Mouse (Mus musculus): ENCODE measurements at regions not wholly inside any gene's neighbourhood (a gene's known extent, or its start where the extent isn't known, plus 50 kb on each side); places are given as distances from the start of the nearest gene placed in this dataset.

GRCm38 (mm10) chr1:13859723-13860122 is 2233.4 kb downstream of the 4930444P10Rik start:
- H3K27me3 ChIP-seq: peaks cover 31% of the 10 kb centered on the region
- H3K4me2 ChIP-seq: no peak overlapping the region
- peaks cover 25% of the 10 kb centered on the region for H3K4me1 ChIP-seq
- no peak overlapping the region for H3K9ac ChIP-seq
- 67% methylated on average over 3 of the region's 3 CpGs for WGBS
- H3K27ac ChIP-seq: no peak overlapping the region
- no peak for ATAC-seq
- no peaks in the 10 kb centered on the region for H3K36me3 ChIP-seq (ENCODE audit: poor library complexity, severe bottlenecking)
- H3K4me3 ChIP-seq: no peak overlapping the region
- no peaks in the 10 kb centered on the region for H3K9me3 ChIP-seq (replicated peaks)

GRCm38 (mm10) chr1:13858371-13859018 is 2234.6 kb downstream of the 4930444P10Rik start:
- peaks cover 25% of the 10 kb centered on the region for H3K4me1 ChIP-seq
- no peaks in the 10 kb centered on the region for H3K9me3 ChIP-seq (replicated peaks)
- WGBS: 18% methylated on average over 6 of the region's 6 CpGs
- no peak overlapping the region for H3K4me3 ChIP-seq
- no peak overlapping the region for H3K27ac ChIP-seq
- H3K4me2 ChIP-seq: no peak overlapping the region
- H3K9ac ChIP-seq: no peak overlapping the region
- H3K36me3 ChIP-seq (ENCODE audit: poor library complexity, severe bottlenecking): no peaks in the 10 kb centered on the region
- ATAC-seq: peak; percentile 80
- H3K27me3 ChIP-seq: peaks cover 24% of the 10 kb centered on the region

DNA sequence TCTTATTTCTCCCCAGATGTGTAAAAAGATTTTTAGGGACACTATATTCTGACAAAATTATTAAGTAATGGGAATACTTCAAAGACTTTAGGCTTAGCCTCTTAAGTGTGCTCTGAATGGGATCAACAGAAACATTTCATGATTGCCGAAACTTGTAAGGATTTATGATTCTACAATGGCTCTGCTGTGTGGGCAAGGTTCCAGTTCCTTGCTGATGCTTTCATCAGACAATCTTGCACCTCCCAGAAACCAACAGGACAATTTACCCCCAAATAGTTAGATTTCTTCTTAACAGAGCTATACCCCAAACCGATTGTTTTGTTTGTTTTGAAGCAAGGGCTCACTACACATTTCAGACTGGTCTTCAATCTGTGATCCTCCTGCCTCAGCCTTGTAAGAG is 2236.1 kb downstream of the 4930444P10Rik start:
- Histone ChIP-seq H3K4me3 (no peak overlapping the region), H3K9me3 (replicated peaks) (no peaks in the 10 kb centered on the region), H3K9ac (no peak overlapping the region), H3K4me1 (peaks cover 25% of the 10 kb centered on the region), H3K27me3 (peaks cover 14% of the 10 kb centered on the region), H3K4me2 (no peak overlapping the region), H3K36me3 (ENCODE audit: poor library complexity, severe bottlenecking) (no peaks in the 10 kb centered on the region), H3K27ac (no peak overlapping the region)
- ATAC-seq: no peak
- WGBS: 78% methylated on average over 2 of the region's 2 CpGs

DNA sequence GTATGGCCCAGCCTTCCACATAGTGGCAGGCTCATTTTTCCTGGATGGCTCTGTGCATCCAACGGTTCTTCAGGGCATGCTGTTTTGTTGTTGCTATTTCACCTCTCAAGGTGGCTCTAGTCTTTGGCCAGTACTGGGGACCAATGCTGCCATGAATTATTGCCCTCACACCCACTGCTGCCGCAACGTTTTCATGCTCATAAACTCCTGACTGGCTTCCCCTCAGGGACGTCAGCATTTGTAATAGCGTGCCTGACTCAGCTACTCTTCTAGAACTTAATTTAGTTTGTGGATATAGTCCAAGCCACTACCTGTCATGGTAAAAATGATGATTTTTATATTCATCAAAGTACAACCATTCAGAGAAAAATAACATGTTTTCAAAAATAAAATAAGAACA is 2242.0 kb downstream of the 4930444P10Rik start:
- Histone ChIP-seq H3K4me2 (no peak overlapping the region), H3K9ac (no peak overlapping the region), H3K9me3 (replicated peaks) (no peaks in the 10 kb centered on the region), H3K4me3 (no peak overlapping the region), H3K4me1 (no peaks in the 10 kb centered on the region), H3K27me3 (no peaks in the 10 kb centered on the region), H3K27ac (no peak overlapping the region), H3K36me3 (ENCODE audit: poor library complexity, severe bottlenecking) (no peaks in the 10 kb centered on the region)
- no peak for ATAC-seq
- WGBS: 91% methylated on average over 5 of the region's 5 CpGs

DNA sequence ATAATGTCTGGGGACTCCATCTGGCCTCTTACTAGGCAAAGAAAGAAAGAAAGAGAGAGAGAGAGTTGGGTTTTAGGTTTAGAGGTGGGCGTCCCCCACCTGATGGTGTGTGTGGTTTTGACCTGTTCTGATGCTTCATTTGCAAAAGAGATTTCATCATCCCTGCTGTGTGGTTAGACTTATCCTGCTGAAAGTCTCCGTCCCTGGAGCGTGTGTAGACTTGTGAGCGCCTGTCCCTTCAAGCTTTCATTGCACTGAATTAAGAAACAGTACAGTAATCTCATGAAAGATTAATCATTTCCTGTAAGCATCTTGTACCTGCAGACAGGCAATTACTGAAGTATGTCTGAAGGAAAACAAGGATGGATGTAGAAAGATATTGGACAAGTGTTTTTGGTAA is 2244.1 kb downstream of the 4930444P10Rik start:
- Histone ChIP-seq H3K27me3 (no peaks in the 10 kb centered on the region), H3K9ac (no peak overlapping the region), H3K27ac (no peak overlapping the region), H3K4me2 (no peak overlapping the region), H3K4me3 (no peak overlapping the region), H3K9me3 (replicated peaks) (no peaks in the 10 kb centered on the region), H3K36me3 (ENCODE audit: poor library complexity, severe bottlenecking) (no peaks in the 10 kb centered on the region), H3K4me1 (no peaks in the 10 kb centered on the region)
- 87% methylated on average over 4 of the region's 4 CpGs for WGBS
- no peak for ATAC-seq

DNA sequence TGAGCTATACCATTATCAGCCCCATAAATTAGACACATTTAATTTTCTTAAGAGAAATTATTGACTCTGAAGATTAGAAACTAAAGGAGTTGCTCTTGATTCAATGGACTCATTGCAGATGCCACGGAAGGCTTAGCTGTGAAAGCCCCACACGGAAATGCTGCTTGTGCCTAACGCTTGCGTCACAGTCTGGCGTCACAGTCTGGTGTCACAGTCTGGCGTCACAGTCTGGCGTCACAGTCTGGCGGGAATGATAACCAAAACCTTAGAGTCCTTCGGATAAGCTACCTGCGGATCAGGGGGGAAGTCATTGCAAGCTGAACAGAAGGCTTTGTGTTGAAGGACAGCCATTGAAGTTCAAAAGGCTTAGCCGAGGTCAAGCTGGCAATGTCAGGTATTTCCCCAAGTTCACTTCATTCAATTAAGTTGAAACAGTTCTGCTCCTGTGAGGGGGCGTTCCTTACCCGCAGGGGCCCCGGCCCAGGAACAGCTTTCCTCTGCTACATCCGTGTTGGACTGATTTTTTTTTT is 2246.7 kb downstream of the 4930444P10Rik start:
- Histone ChIP-seq H3K4me3 (no peak overlapping the region), H3K9me3 (replicated peaks) (no peaks in the 10 kb centered on the region), H3K27ac (no peak overlapping the region), H3K4me2 (no peak overlapping the region), H3K27me3 (no peaks in the 10 kb centered on the region), H3K9ac (no peak overlapping the region), H3K36me3 (ENCODE audit: poor library complexity, severe bottlenecking) (no peaks in the 10 kb centered on the region), H3K4me1 (no peaks in the 10 kb centered on the region)
- 76% methylated on average over 15 of the region's 15 CpGs for WGBS
- ATAC-seq: no peak

- WGBS: 93% methylated on average over 1 of the region's 1 CpGs
- H3K4me3 ChIP-seq: no peak overlapping the region
- H3K4me2 ChIP-seq: no peak overlapping the region
- no peaks in the 10 kb centered on the region for H3K36me3 ChIP-seq (ENCODE audit: poor library complexity, severe bottlenecking)
- H3K27ac ChIP-seq: no peak overlapping the region
- no peaks in the 10 kb centered on the region for H3K9me3 ChIP-seq (replicated peaks)
- no peak for ATAC-seq
- no peaks in the 10 kb centered on the region for H3K27me3 ChIP-seq
- H3K9ac ChIP-seq: no peak overlapping the region
- H3K4me1 ChIP-seq: no peaks in the 10 kb centered on the region
Measured at GRCm38 (mm10) chr1:13840309-13840622, 2252.9 kb downstream of the 4930444P10Rik start.

- ATAC-seq: no peak
- WGBS: 79% methylated on average over 11 of the region's 11 CpGs
- Histone ChIP-seq H3K9ac (no peak overlapping the region), H3K9me3 (replicated peaks) (no peaks in the 10 kb centered on the region), H3K4me3 (no peak overlapping the region), H3K4me2 (no peak overlapping the region), H3K27me3 (no peaks in the 10 kb centered on the region), H3K27ac (no peak overlapping the region), H3K36me3 (ENCODE audit: poor library complexity, severe bottlenecking) (no peaks in the 10 kb centered on the region), H3K4me1 (0 out of 2 replicates have a peak, but pooled peaks cover 3% of the 10 kb centered on the region)
Measured at GRCm38 (mm10) chr1:13839619-13840308, 2253.4 kb downstream of the 4930444P10Rik start.

- peak; percentile 48 for ATAC-seq
- no peak overlapping the region for H3K9ac ChIP-seq
- H3K4me2 ChIP-seq: no peak overlapping the region
- no peak overlapping the region for H3K27ac ChIP-seq
- H3K27me3 ChIP-seq: no peaks in the 10 kb centered on the region
- whole genome bisulfite sequencing: 78% methylated on average over 12 of the region's 12 CpGs
- no peaks in the 10 kb centered on the region for H3K36me3 ChIP-seq (ENCODE audit: poor library complexity, severe bottlenecking)
- H3K4me1 ChIP-seq: 0 out of 2 replicates have a peak, but pooled peaks cover 3% of the 10 kb centered on the region
- H3K4me3 ChIP-seq: no peak overlapping the region
- H3K9me3 ChIP-seq (replicated peaks): no peaks in the 10 kb centered on the region
Measured at GRCm38 (mm10) chr1:13834860-13835840, 2258.0 kb downstream of the 4930444P10Rik start.

DNA sequence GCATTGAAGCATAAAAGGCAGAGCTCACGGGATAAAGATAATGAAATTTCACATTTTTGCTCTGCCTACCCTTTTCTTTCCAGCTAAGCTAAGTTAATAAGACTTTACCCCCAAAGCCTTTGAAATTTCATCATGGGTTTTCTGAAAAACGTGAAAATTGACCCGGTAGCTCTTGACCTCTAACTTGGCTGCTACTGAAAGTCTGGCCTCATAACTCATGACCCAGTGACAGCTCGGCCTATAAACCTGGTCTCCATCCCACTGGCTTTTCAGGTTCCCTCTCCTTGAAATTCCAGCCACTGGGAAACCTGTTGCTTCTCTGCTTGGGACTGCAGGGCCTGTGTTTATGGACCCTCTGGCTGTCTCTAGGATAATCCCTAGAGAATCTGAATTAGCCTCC is 2285.3 kb downstream of the 4930444P10Rik start:
- Histone ChIP-seq H3K36me3 (ENCODE audit: poor library complexity, severe bottlenecking) (no peaks in the 10 kb centered on the region), H3K9ac (no peak overlapping the region), H3K4me3 (no peak overlapping the region), H3K4me2 (no peak overlapping the region), H3K9me3 (replicated peaks) (no peaks in the 10 kb centered on the region), H3K27ac (no peak overlapping the region), H3K27me3 (no peaks in the 10 kb centered on the region), H3K4me1 (no peaks in the 10 kb centered on the region)
- ATAC-seq: no peak
- 70% methylated on average over 4 of the region's 4 CpGs for WGBS

GRCm38 (mm10) chr1:13800460-13800859 is 2292.7 kb downstream of the 4930444P10Rik start:
- ATAC-seq: no peak
- H3K9me3 ChIP-seq (replicated peaks): no peaks in the 10 kb centered on the region
- no peaks in the 10 kb centered on the region for H3K36me3 ChIP-seq (ENCODE audit: poor library complexity, severe bottlenecking)
- H3K27me3 ChIP-seq: no peaks in the 10 kb centered on the region
- H3K4me2 ChIP-seq: no peak overlapping the region
- WGBS: 88% methylated on average over 1 of the region's 1 CpGs
- no peak overlapping the region for H3K27ac ChIP-seq
- H3K4me1 ChIP-seq: no peaks in the 10 kb centered on the region
- no peak overlapping the region for H3K9ac ChIP-seq
- no peak overlapping the region for H3K4me3 ChIP-seq

- WGBS: 72% methylated on average over 1 of the region's 1 CpGs
- Histone ChIP-seq H3K9ac (no peak overlapping the region), H3K27me3 (no peaks in the 10 kb centered on the region), H3K4me1 (no peaks in the 10 kb centered on the region), H3K4me3 (no peak overlapping the region), H3K4me2 (no peak overlapping the region), H3K9me3 (replicated peaks) (no peaks in the 10 kb centered on the region), H3K27ac (no peak overlapping the region), H3K36me3 (ENCODE audit: poor library complexity, severe bottlenecking) (no peaks in the 10 kb centered on the region)
- no peak for ATAC-seq
Measured at GRCm38 (mm10) chr1:13798848-13799247, 2294.3 kb downstream of the 4930444P10Rik start.

Measured in forebrain, embryonic 13.5 days (tissue).